Mouse (Mus musculus): Measurements from ENCODE around the gene Daxx. TPM values are rescaled to one million over a fixed set of nuclear protein-coding genes. Genes with fewer than 3 reads are reported as not detected.
A peak's percentile ranks its signal among the peaks of the same experiment; 100 is the strongest.
"Not testable (repeated sequence)": the region's sequence is repeated elsewhere in the genome, so short reads cannot be mapped to it uniquely, and the experiment has no call there.

The Daxx gene
- 31.7 and 35.3 TPM in 2 replicates for polyA plus RNA-seq (2015; fragmentation: Nextera tagmentation; extraction: Ambion mirVana)

DNA sequence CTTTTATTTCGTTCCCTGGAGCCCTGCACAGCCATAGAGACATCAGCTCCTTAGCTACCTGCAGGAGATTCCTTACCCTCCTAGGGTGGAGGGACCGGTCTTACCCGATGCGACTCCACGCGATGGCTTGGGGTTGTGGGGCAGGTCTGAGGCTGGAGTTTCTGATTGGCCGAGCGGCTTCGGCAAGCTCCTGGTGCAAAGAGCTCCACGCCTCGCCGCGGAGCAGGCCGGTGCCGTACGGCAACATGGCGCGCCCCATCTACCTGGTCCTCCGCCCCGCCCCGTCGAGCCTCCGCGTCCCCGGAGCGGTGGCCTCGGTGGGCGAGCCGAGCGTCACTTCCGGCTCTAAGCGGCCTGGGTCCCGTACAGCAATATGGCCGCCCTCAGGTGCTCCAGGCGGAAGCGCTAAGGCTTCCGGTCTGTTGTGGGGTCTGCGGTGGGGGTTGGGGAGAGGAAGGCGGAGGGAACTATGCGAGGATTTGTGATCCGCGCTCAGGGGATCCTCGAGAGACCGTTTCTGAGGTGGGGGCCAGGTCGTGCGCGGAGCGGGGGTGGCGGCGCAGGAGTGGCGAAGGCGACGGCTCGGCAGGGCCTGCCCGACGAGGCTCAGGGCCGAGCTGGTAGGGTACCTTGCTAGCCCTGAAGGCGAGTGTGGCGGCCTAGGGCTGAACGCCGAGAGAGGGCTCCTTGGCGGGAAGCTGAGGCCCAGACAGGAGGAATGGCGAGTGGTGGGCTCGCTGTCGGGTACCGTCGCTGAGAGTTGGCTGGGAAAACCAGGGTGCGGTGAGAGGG lies at the start of gene Daxx:
Daxx (plus strand) TSS at position 338 of the 792 bp plus-strand sequence.
- Histone ChIP-seq H3K9ac (peak within 1 kb of the TSS; percentile 88), H3K27ac (replicated peaks) (peak within 1 kb of the TSS; percentile 89), H3K36me3 (peaks cover 37% of the 10 kb centered on the region), H3K4me1 (peaks cover 25% of the 10 kb centered on the region), H3K9me3 (no peaks in the 10 kb centered on the region), H3K4me2 (peak within 1 kb of the TSS; percentile 99), H3K4me3 (peak within 1 kb of the TSS; percentile 75), H3K27me3 (replicated peaks) (no peaks in the 10 kb centered on the region)
- 1% methylated on average over 68 of the region's 68 CpGs for whole genome bisulfite sequencing
- peak; percentile 94 for ATAC-seq (ENCODE audit: extremely low read depth, insufficient number of reproducible peaks, low FRiP score, low TSS enrichment)

DNA sequence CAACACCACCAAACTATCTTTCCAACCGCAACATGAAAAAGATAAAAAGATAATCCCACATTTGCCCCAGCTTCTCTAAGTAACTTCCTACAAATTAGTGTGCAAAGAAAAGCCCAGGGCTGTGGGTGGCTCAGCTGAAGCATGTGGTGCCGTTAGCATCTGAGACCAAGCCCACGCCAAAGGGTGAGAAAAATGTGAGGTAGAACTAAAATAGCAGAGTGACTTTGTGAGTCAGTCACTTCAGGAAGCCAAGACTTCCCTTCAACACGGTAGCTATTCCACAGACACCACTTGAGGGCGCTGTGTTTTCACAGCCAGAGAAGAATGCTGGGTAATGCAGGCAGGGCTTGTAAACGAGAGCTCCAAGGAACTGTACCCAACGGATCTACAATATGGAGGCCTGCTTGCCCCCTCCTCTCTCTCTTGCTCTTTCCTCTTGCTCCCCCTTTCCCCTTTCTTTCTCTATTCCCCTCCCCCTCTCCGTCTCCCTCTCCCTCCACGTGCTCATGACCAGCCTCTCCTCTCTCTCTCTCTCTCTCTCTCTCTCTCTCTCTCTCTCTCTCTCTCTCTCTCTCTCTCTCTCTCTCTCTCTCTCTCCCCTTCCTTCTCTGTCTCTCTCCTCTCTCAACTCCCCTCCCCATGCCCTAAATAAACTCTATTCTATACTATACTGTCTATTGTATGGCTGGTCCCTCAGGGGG lies 43.7 kb upstream of the Daxx start:
- H3K9me3 ChIP-seq: no peaks in the 10 kb centered on the region
- H3K27ac ChIP-seq (replicated peaks): no peak overlapping the region
- ATAC-seq (ENCODE audit: extremely low read depth, insufficient number of reproducible peaks, low FRiP score, low TSS enrichment): no peak
- peak overlapping the region; percentile 33 for H3K4me2 ChIP-seq
- H3K4me1 ChIP-seq: peaks cover 4% of the 10 kb centered on the region
- WGBS: 18% methylated on average over 9 of the region's 9 CpGs
- H3K4me3 ChIP-seq: no peak overlapping the region
- no peaks in the 10 kb centered on the region for H3K27me3 ChIP-seq (replicated peaks)
- no peak overlapping the region for H3K9ac ChIP-seq
- H3K36me3 ChIP-seq: no peaks in the 10 kb centered on the region

GRCm38 (mm10) chr17:33873537-33873936 lies 35.7 kb upstream of the Daxx start, which contains the start of gene Gm7029:
Gene Gm7029 (plus strand): TSS chr17:33873837.
- H3K4me3 ChIP-seq; ATAC-seq (ENCODE audit: extremely low read depth, insufficient number of reproducible peaks, low FRiP score, low TSS enrichment): not testable (repeated sequence)
- WGBS: 85% methylated on average over 3 of the region's 12 CpGs

GRCm38 (mm10) chr17:33874411-33874810 lies 34.8 kb upstream of the Daxx start:
- no peak overlapping the region for H3K27ac ChIP-seq (replicated peaks)
- no peak overlapping the region for H3K9ac ChIP-seq
- no peaks in the 10 kb centered on the region for H3K9me3 ChIP-seq
- no peak overlapping the region for H3K4me3 ChIP-seq
- H3K27me3 ChIP-seq (replicated peaks): no peaks in the 10 kb centered on the region
- H3K36me3 ChIP-seq: peaks cover 43% of the 10 kb centered on the region
- WGBS: 73% methylated on average over 10 of the region's 11 CpGs
- ATAC-seq (ENCODE audit: extremely low read depth, insufficient number of reproducible peaks, low FRiP score, low TSS enrichment): no peak
- H3K4me2 ChIP-seq: no peak overlapping the region
- H3K4me1 ChIP-seq: no peaks in the 10 kb centered on the region

More at GRCm38 (mm10) chr17:33873537-33873936, 35.7 kb upstream of the Daxx start, which contains the start of gene Gm7029:
- not testable (repeated sequence) for H3K27me3 ChIP-seq (replicated peaks); H3K27ac ChIP-seq (replicated peaks); H3K9ac ChIP-seq; H3K4me1 ChIP-seq; H3K4me2 ChIP-seq; H3K9me3 ChIP-seq
- peaks cover 34% of the 10 kb centered on the region for H3K36me3 ChIP-seq

GRCm38 (mm10) chr17:33875797-33876196 lies 33.4 kb upstream of the Daxx start:
- H3K36me3 ChIP-seq: peaks cover 54% of the 10 kb centered on the region
- not testable (repeated sequence) for H3K4me2 ChIP-seq; H3K4me3 ChIP-seq; H3K9me3 ChIP-seq; H3K27ac ChIP-seq (replicated peaks); H3K9ac ChIP-seq; H3K27me3 ChIP-seq (replicated peaks); H3K4me1 ChIP-seq; ATAC-seq (ENCODE audit: extremely low read depth, insufficient number of reproducible peaks, low FRiP score, low TSS enrichment)
- 73% methylated on average over 5 of the region's 5 CpGs for WGBS

GRCm38 (mm10) chr17:33884320-33884719 lies 24.9 kb upstream of the Daxx start:
- H3K27me3 ChIP-seq (replicated peaks); H3K4me2 ChIP-seq; H3K27ac ChIP-seq (replicated peaks); H3K9me3 ChIP-seq; H3K9ac ChIP-seq; ATAC-seq (ENCODE audit: extremely low read depth, insufficient number of reproducible peaks, low FRiP score, low TSS enrichment); H3K4me3 ChIP-seq: not testable (repeated sequence)
- peaks cover 18% of the 10 kb centered on the region for H3K4me1 ChIP-seq
- H3K36me3 ChIP-seq: peaks cover 63% of the 10 kb centered on the region
- WGBS: 92% methylated on average over 10 of the region's 11 CpGs

GRCm38 (mm10) chr17:33887802-33888201 lies 21.4 kb upstream of the Daxx start:
- Histone ChIP-seq H3K4me2 (peak overlapping the region; percentile 73; the same call in 1 of the 2 replicates), H3K4me1 (peaks cover 19% of the 10 kb centered on the region), H3K9ac (peak overlapping the region; percentile 47), H3K36me3 (peaks cover 33% of the 10 kb centered on the region)
- H3K27me3 ChIP-seq (replicated peaks); H3K9me3 ChIP-seq; H3K27ac ChIP-seq (replicated peaks); H3K4me3 ChIP-seq; ATAC-seq (ENCODE audit: extremely low read depth, insufficient number of reproducible peaks, low FRiP score, low TSS enrichment): not testable (repeated sequence)
- 28% methylated on average over 2 of the region's 2 CpGs for WGBS

DNA sequence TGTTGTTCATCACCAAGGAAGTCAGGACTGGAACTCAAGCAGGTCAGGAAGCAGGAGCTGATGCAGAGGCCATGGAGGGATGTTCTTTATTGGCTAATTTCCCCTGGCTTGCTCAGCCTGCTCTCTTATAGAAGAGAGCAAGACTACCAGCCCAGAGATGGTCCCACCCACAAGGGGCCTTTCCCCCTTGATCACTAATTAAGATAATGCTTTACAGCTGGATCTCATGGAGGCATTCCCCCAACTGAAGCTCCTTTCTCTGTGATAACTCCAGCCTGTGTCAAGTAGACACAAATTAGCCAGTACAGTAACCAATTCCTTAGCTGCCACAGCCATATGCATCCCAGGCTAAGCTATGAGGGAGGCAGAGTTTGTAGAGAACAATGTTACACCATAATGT lies 21.0 kb upstream of the Daxx start:
- peaks cover 31% of the 10 kb centered on the region for H3K36me3 ChIP-seq
- H3K9ac ChIP-seq: peak overlapping the region; percentile 47; the same call in 1 of the 2 replicates
- peak overlapping the region; percentile 73 for H3K4me2 ChIP-seq
- H3K4me3 ChIP-seq: peak overlapping the region; percentile 73; the same call in 1 of the 2 replicates
- not testable (repeated sequence) for H3K27ac ChIP-seq (replicated peaks); ATAC-seq (ENCODE audit: extremely low read depth, insufficient number of reproducible peaks, low FRiP score, low TSS enrichment); H3K9me3 ChIP-seq; H3K27me3 ChIP-seq (replicated peaks)
- peaks cover 19% of the 10 kb centered on the region for H3K4me1 ChIP-seq

DNA sequence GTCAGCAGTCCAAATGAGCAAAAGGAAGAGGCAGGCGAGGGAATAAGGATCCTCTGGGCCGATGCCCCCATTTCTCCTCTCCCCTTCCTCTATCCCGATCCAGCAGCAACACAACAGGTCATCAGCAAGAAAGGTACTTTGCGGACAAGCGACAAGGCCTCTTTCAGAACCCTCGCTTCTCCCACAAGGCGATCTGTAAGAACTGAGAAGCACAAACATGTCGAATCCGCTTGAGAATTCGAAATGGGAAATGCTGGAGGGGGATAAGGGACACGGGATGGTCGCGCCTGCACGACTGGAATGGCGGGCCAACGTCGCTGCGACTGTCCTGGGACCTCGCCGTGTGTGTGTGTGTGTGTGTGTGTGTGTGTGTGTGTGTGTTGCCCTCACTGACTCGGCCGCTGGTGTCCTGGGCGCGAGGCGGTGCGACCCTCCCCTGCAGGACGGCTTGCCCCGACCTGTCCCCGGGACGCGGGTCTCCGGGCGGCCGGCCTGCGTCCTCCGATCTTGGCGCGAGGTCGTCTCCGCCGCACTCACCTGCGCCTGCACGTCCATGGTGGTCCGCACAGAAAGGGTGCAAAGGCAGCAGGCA lies 19.2 kb upstream of the Daxx start:
- H3K27me3 ChIP-seq (replicated peaks); H3K9me3 ChIP-seq: not testable (repeated sequence)
- H3K4me1 ChIP-seq: peaks cover 19% of the 10 kb centered on the region
- ATAC-seq (ENCODE audit: extremely low read depth, insufficient number of reproducible peaks, low FRiP score, low TSS enrichment): peak; percentile 7; the same call in 1 of the 2 replicates
- peak overlapping the region; percentile 90 for H3K9ac ChIP-seq
- H3K4me2 ChIP-seq: peak overlapping the region; percentile 73
- under 1% methylated on average over 31 of the region's 44 CpGs for WGBS
- peak overlapping the region; percentile 66 for H3K27ac ChIP-seq (replicated peaks)
- H3K4me3 ChIP-seq: peak overlapping the region; percentile 73
- H3K36me3 ChIP-seq: peaks cover 18% of the 10 kb centered on the region

DNA sequence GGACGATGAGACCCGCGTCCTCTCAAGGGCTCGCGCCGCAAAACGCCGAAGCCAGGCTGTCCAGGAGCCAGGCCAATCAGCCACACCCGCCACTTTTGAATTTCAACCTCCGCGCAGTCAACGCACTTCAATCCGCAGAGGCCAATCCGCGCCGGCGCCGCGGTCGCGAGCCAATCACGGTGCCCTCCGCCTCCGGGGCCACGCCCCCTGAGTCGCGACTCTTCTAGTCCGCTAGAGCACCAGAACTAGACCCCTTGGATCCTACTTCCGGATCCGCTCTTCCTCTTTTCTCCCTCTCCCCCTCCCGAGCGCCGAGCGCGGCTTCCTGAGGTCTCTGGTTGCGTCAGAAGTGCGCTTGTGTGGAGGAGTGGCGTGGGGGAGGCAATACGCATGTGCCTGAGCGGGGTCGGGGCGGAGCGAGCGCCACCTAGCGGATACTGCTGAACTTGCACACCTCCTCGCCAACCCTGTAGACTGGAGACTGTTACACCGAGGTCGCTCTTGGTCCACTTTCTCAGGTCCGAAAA lies 18.6 kb upstream of the Daxx start, which contains the start of gene Kifc1:
Kifc1 (minus strand) TSS at position 129 of the 527 bp plus-strand sequence.
- peaks cover 15% of the 10 kb centered on the region for H3K36me3 ChIP-seq

DNA sequence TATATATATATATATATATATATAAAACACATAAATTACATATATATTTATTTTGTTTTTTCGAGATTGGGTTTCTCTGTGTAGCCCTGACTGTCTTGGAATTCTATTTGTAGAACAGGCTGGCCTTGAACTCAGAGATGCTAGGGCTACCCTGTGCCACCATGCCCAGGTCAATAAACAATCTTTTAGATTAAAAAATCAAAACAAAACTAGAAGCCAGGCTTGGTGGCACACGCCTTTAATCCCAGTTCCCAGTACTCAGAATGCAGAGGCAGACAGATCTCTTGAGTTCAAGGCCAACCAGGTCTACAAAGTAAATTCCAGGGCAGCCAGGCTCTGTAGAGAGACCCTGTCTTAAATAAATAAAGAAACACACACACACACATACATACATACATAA lies 17.9 kb upstream of the Daxx start:
- 48% methylated on average over 2 of the region's 2 CpGs for WGBS

More for the DNA sequence above, 18.6 kb upstream of the Daxx start, which contains the start of gene Kifc1:
- Histone ChIP-seq H3K9me3 (no peaks in the 10 kb centered on the region), H3K9ac (peak within 1 kb of the TSS; percentile 90), H3K27me3 (replicated peaks) (no peaks in the 10 kb centered on the region), H3K4me1 (peaks cover 19% of the 10 kb centered on the region), H3K4me2 (peak within 1 kb of the TSS; percentile 73), H3K4me3 (peak within 1 kb of the TSS; percentile 73), H3K27ac (replicated peaks) (peak within 1 kb of the TSS; percentile 66)
- peak; percentile 98 for ATAC-seq (ENCODE audit: extremely low read depth, insufficient number of reproducible peaks, low FRiP score, low TSS enrichment)
- WGBS: under 1% methylated on average over 49 of the region's 49 CpGs

More for the DNA sequence above, 17.9 kb upstream of the Daxx start:
- Histone ChIP-seq H3K9me3 (no peaks in the 10 kb centered on the region), H3K4me2 (no peak overlapping the region), H3K4me3 (no peak overlapping the region), H3K36me3 (peaks cover 7% of the 10 kb centered on the region), H3K27ac (replicated peaks) (no peak overlapping the region), H3K4me1 (peaks cover 19% of the 10 kb centered on the region), H3K27me3 (replicated peaks) (no peaks in the 10 kb centered on the region), H3K9ac (no peak overlapping the region)
- ATAC-seq (ENCODE audit: extremely low read depth, insufficient number of reproducible peaks, low FRiP score, low TSS enrichment): no peak
